Mouse (Mus musculus): ENCODE results near the gene Wnt10b.
"Not testable (repeated sequence)": the region's sequence is repeated elsewhere in the genome, so short reads cannot be mapped to it uniquely, and the experiment has no call there.

Gene Wnt10b

DNA sequence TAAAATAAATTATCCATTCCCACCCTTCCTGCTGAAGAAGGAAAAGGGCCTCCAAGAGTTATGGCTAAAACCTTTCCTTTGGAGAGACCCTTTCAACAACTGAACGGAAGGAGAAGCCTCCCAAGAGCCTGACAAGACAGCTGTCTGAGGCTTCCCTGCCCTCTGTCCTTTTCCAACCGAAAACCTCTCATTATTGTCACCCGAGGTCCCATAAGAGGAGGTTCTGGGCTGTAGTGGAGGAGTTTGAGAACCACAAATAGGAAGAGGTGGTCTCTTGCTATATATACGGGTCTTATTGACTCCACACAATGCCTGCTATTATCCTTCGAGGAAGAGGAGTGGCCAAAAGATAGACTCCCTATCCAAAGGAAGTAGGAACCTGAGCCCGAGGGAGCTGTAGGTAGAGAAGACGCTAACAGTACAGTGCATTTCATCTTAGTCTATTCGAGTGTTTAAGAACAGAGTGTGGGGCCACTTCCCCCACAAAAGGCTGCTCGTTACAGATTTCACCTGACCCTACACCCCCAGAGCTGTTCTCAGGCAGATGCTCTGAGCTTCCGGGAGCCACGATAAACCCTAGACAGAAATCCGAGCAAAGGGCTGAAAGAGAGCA lies 6.0 kb downstream of the Wnt10b start:
- DNase-seq: no peak

- DNase-seq: no peak
These were observed 9.7 kb downstream of the Wnt10b start for GRCm38 (mm10) chr15:98768259-98768658.

- DNase-seq: no peak
These were observed 12.0 kb downstream of the Wnt10b start for GRCm38 (mm10) chr15:98765929-98766328.

GRCm38 (mm10) chr15:98762670-98763529 lies 15.1 kb downstream of the Wnt10b start, which contains the start of gene Arf3:
TSS of gene Arf3 (minus strand) at chr15:98763214.
- DNase-seq: peak; percentile 96 to 97

DNA sequence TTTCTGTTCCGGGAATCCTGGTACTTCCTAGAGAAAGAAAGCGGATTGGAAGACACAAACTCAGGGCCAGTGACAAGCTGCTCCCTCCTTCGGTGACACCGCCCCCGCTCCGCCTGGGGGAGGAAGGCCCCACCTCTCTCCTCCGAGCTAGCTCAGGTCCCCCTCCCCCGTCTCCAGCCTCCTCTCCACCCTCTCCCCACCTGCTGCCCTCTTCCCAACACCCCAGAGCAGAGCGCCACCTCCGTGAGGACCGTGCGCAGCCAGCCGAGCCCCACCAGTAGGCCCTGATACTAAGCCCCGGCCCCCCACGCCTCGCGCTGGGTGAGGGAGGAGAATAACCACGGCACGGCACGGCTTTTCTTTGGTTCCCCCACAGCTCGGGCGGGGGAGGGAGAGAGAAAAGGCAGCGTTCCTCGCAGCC lies 15.7 kb downstream of the Wnt10b start:
- DNase-seq: peak; percentile 50 to 60

GRCm38 (mm10) chr15:98754125-98754524 lies 23.8 kb downstream of the Wnt10b start:
- DNase-seq: no peak

GRCm38 (mm10) chr15:98753021-98753423 lies 24.9 kb downstream of the Wnt10b start:
- no peak for DNase-seq

- no peak for DNase-seq
These were observed 28.9 kb downstream of the Wnt10b start for GRCm38 (mm10) chr15:98749093-98749492.

DNA sequence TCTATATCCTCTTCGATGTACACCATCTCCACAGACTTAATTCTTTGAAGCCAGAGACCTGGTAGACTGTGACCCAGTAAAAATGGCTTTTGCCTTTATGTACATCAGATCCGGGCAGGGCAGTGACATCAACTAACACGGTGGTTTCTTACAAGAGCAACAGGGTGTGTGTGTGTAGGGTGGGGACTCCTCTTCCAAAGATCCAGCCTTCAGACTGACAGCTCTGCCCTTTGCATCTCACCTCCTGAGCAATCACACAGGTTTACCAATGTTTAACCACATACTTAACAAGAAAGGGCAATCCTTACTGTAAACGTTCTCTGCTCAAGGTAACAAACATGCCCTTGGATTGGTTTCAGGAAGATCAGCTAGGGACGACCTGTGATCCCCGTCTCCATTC lies 30.7 kb downstream of the Wnt10b start:
- no peak for DNase-seq

GRCm38 (mm10) chr15:98746344-98746965 lies 31.5 kb downstream of the Wnt10b start:
- no peak for DNase-seq

DNA sequence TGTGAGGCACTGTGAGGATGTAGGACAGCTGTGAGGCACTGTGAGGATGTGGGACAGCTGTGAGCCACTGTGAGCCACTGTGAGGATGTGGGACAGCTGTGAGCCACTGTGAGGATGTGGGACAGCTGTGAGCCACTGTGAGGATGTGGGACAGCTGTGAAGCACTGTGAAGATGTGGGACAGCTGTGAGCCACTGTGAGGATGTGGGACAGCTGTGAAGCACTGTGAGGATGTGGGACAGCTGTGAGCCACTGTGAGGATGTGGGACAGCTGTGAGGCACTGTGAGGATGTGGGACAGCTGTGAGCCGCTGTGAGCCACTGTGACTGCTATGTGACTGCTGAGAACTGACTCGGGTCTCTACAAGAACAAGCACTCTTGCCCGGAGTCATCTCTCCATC lies 34.1 kb downstream of the Wnt10b start:
- DNase-seq: not testable (repeated sequence)

- no peak for DNase-seq
These were observed 35.1 kb downstream of the Wnt10b start for GRCm38 (mm10) chr15:98742766-98743428.

GRCm38 (mm10) chr15:98740219-98740618 lies 37.7 kb downstream of the Wnt10b start:
- DNase-seq: no peak

GRCm38 (mm10) chr15:98738796-98739195 lies 39.2 kb downstream of the Wnt10b start:
- DNase-seq: no peak

DNA sequence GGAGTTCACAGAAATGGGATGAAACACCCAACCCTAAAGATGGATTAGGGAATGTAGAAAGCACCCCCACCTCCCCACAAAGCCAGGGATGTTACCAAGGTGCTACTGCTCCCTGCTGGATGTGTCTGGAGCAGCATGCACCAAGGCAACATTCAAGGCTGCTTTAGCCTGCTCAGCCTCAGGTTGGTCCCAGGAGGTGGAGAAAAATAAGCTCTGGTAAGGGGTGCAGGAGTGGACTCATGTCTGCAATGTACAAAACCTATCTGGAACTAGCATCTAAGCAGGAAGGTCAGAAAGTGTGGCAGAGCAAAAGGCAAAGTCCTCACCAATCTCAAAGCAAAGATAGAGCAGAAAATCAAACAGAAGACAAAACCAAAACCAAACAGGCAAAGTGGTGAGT lies 40.1 kb downstream of the Wnt10b start:
- peak in 1 of 2 experiments; percentile 53 for DNase-seq

- DNase-seq: no peak
These were observed 41.4 kb downstream of the Wnt10b start for GRCm38 (mm10) chr15:98736521-98736920.

- no peak for DNase-seq
These were observed 43.9 kb downstream of the Wnt10b start for GRCm38 (mm10) chr15:98733976-98734566.

- no peak for DNase-seq
These were observed 44.6 kb downstream of the Wnt10b start for GRCm38 (mm10) chr15:98733370-98733769.

DNA sequence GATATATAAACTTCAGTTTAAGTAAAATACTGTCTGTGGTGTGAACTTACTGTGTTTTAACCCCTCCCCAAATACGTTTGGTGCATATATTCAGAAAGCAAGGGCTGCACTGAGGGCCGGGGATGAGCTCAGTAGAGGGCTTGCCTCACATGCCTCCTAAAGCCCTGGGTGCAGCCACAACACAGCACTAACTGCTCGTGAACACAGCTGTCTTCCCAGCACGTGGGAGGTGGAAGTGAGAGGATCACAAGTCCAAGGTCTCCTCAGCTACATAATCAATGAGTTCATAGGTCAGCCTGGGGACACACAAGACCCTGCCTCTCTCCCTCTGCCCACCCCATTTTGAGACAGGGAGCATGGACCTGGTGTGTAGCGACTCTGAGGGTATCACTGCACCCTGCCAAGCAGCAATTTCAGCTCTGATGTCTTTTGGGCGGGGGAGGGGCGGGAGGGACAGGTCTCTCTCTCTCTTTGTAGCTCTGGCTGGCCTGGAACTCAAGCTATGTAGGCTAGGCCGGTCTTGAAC lies 45.9 kb downstream of the Wnt10b start:
- DNase-seq: no peak

DNA sequence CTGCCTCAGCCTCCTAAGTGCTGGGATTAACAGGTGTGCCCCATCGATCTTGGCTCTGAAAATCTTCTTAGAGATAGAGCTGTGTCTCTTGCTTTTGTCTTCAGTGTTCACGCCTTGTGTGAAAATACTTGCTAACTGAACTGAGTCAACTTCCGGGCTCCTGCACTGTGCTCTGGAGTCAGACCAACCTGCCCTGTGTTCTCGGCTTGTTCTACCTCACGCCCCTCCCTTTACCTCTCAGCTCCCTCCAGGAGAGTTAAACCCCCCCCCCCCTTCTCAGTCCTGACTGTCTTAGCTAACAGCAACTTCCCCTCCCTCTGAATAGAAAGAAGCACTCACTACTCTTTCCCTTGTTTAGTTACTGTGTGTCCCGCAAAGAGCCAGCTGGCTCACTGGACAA lies 47.2 kb downstream of the Wnt10b start:
- DNase-seq: no peak

GRCm38 (mm10) chr15:98729791-98730545 lies 48.0 kb downstream of the Wnt10b start:
- DNase-seq: peak in 1 of 2 experiments; percentile 32

DNA sequence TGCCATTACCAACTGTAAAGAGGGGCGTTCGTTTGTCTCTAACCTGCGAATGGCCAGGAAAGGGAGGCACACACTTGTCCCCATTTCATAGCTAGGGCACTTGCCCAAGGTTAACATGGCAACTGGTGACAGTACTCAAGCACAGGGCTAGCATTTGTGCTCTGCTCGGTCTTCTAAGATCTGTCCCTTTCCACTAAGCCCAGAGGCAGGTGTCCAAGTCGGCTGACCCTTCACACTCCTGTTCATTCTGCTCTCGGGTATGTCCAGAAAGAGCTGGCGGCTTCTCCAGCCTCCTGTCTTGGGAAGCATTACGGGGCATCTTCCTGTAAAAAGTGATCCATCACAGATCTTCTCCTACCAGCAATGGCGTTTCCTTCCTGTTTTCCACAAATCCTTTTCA lies 49.6 kb downstream of the Wnt10b start:
- no peak for DNase-seq

All from spleen, adult 18-20 months (tissue).